8 mouse cellular contexts compared by ENCODE assay signal in the genomic region with DNA sequence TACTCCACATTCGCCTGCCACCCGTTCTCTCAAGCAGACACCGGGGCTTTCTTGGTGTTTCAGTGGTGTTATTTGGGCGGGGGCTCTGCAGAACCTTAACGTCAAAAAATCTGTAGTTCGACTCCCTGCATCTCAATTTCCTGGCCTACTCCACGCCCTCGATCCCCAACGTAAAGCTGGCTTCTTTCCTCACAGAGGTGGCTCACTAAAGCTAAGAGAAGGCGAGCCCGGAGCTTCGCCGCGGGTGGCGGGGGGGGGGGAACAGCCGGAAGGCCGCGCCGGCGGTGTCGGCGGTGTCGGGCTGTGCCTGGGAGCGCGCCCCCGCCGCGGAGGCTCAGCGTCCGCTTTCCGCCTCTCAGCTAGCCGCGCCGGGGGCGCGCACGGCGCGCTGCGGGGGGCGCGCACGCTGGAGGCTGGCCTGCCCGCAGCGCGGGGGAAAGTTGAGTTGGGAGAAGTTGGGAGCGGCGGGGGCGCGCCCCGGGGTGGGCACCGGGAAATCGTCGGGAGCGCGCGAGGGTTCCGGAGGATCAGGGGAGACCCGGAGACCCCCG. TPM values are rescaled to one million over a fixed set of nuclear protein-coding genes. Genes with fewer than 3 reads are reported as not detected.
DNase-seq lines count a peak whose midpoint lies in the region; ATAC-seq and TF ChIP-seq lines count a peak whose summit lies in the region.

No protein-coding gene starts in this region.

- H3K27ac ChIP-seq in limb, embryonic 10.5 days, result peak overlapping the region; percentile 88
- H3K27ac ChIP-seq in midbrain, embryonic 12.5 days (replicated peaks), result peak overlapping the region; percentile 91
- peak overlapping the region; percentile 97 for H3K27ac ChIP-seq in small intestine, adult 2 months (ENCODE audit: insufficient read depth, low read depth, low read length)

- TF ChIP-seq CTCF in small intestine, adult 2 months (IDR thresholded peaks at IDR 0.05; ENCODE audit: extremely low read depth, insufficient read length, insufficient replicate concordance, low read depth, low read length), result no peak

- H3K4me3 ChIP-seq in limb, embryonic 10.5 days, result peak overlapping the region; percentile 77
- H3K4me3 ChIP-seq in midbrain, embryonic 12.5 days, result peak overlapping the region; percentile 62
- peak overlapping the region; percentile 73 for H3K4me3 ChIP-seq in small intestine, adult 2 months (ENCODE audit: low read depth, low read length)

- H3K9ac ChIP-seq in midbrain, embryonic 12.5 days (replicated peaks), result peak overlapping the region; percentile 64

- DNase-seq in T-cell, adult 2 months (ENCODE audit: low spot score), result peak; percentile 81
- peak; percentile 71 to 80 for DNase-seq in cerebellum, postnatal 14 days
- peak; percentile 89 for DNase-seq in gastrocnemius, postnatal 10 days
- DNase-seq in induced T-regulatory cell, adult 2 months (ENCODE audit: low read depth), result peak; percentile 94
- DNase-seq in limb, embryonic 10.5 days (ENCODE audit: low spot score), result peak; percentile 90

- H3K27me3 ChIP-seq in limb, embryonic 10.5 days (ENCODE audit: low read depth, poor library complexity, severe bottlenecking), result peaks cover 9% of the 10 kb centered on the region; the same call in 1 of the 2 replicates
- H3K27me3 ChIP-seq in midbrain, embryonic 12.5 days, result peaks cover 22% of the 10 kb centered on the region
- no peaks in the 10 kb centered on the region for H3K27me3 ChIP-seq in small intestine, adult 2 months (ENCODE audit: control insufficient read depth, insufficient read depth, low read length)

- under 1% methylated on average over 59 of the region's 60 CpGs for WGBS in limb, embryonic 10.5 days
- under 1% methylated on average over 40 of the region's 60 CpGs for WGBS in midbrain, embryonic 12.5 days
- WGBS in small intestine, adult 2 months, result under 1% methylated on average over 59 of the region's 60 CpGs

- no peak for ATAC-seq in midbrain, embryonic 12.5 days (ENCODE audit: low FRiP score, low read depth)
- no peak for ATAC-seq in monocyte, adult 5-6 weeks (replicated peaks; ENCODE audit: insufficient number of reproducible peaks, low FRiP score, low TSS enrichment, poor library complexity, severe bottlenecking)

- no peak; the same call in 1 of the 2 replicates for TF ChIP-seq POLR2A in small intestine, adult 2 months (IDR thresholded peaks at IDR 0.05; ENCODE audit: low read depth, low read length)

- peaks cover 58% of the 10 kb centered on the region for H3K4me1 ChIP-seq in limb, embryonic 10.5 days
- H3K4me1 ChIP-seq in midbrain, embryonic 12.5 days, result peaks cover 55% of the 10 kb centered on the region
- peaks cover 31% of the 10 kb centered on the region for H3K4me1 ChIP-seq in small intestine, adult 2 months (ENCODE audit: control insufficient read depth, insufficient read depth, insufficient read length, low read length)

- H3K9me3 ChIP-seq in limb, embryonic 10.5 days (replicated peaks), result no peaks in the 10 kb centered on the region
- H3K9me3 ChIP-seq in midbrain, embryonic 12.5 days, result no peaks in the 10 kb centered on the region

- peak overlapping the region; percentile 85 for H3K4me2 ChIP-seq in midbrain, embryonic 12.5 days (replicated peaks)

- H3K36me3 ChIP-seq in limb, embryonic 10.5 days, result peaks cover 24% of the 10 kb centered on the region
- H3K36me3 ChIP-seq in midbrain, embryonic 12.5 days, result peaks cover 22% of the 10 kb centered on the region
- peaks cover 7% of the 10 kb centered on the region for H3K36me3 ChIP-seq in small intestine, adult 2 months (ENCODE audit: control insufficient read depth, insufficient read depth, low read length)

RNA-seq across cellular contexts. Expression of gene Slc4a2, which starts 1.3 kb away (rescaled TPM):
- 10 to 100 TPM; 26.2 to 39.8 TPM for total RNA-seq in gastrocnemius, postnatal 10 days (2021)
- 33.7 and 43.9 TPM in 2 replicates for polyA plus RNA-seq in limb, embryonic 10.5 days (2016; fragmentation: Nextera tagmentation; extraction: Ambion mirVana)
- polyA plus RNA-seq in midbrain, embryonic 12.5 days (2016; fragmentation: Nextera tagmentation; extraction: Ambion mirVana), result 32.7 and 35.7 TPM in 2 replicates
- polyA plus RNA-seq in small intestine, adult 2 months (2012; rRNA removed), result 51.4 and 90.6 TPM in 2 replicates
- total RNA-seq in monocyte, adult 5-6 weeks (2017), result 20.1 to 60.8 TPM (median 32.2 TPM) in 3 replicates

RNA-seq across cellular contexts. Expression of gene Cdk5, which starts 1.6 kb away (rescaled TPM):
- total RNA-seq in gastrocnemius, postnatal 10 days (2021), result 10 to 100 TPM; 15.5 to 17.5 TPM
- 37.2 and 48.5 TPM in 2 replicates for polyA plus RNA-seq in limb, embryonic 10.5 days (2016; fragmentation: Nextera tagmentation; extraction: Ambion mirVana)
- polyA plus RNA-seq in midbrain, embryonic 12.5 days (2016; fragmentation: Nextera tagmentation; extraction: Ambion mirVana), result 64.1 and 76.9 TPM in 2 replicates
- 34.0 and 64.7 TPM in 2 replicates for polyA plus RNA-seq in small intestine, adult 2 months (2012; rRNA removed)
- 19.3 to 30.9 TPM (median 26.0 TPM) in 3 replicates for total RNA-seq in monocyte, adult 5-6 weeks (2017)

RNA-seq across cellular contexts. Expression of gene Asic3, which starts 11.7 kb away (rescaled TPM):
- total RNA-seq in gastrocnemius, postnatal 10 days (2021), result under 1 TPM; 0.12 to 0.36 TPM
- polyA plus RNA-seq in limb, embryonic 10.5 days (2016; fragmentation: Nextera tagmentation; extraction: Ambion mirVana), result 0.13 and 0.30 TPM in 2 replicates
- 0.17 and 0.27 TPM in 2 replicates for polyA plus RNA-seq in midbrain, embryonic 12.5 days (2016; fragmentation: Nextera tagmentation; extraction: Ambion mirVana)
- polyA plus RNA-seq in small intestine, adult 2 months (2012; rRNA removed), result 0.58 and 1.9 TPM in 2 replicates
- not detected in 3 replicates for total RNA-seq in monocyte, adult 5-6 weeks (2017)

RNA-seq across cellular contexts. Expression of gene Fastk, which starts 20.2 kb away (rescaled TPM):
- 100 to 1,000 TPM; 124 to 142 TPM for total RNA-seq in gastrocnemius, postnatal 10 days (2021)
- polyA plus RNA-seq in limb, embryonic 10.5 days (2016; fragmentation: Nextera tagmentation; extraction: Ambion mirVana), result 101 and 118 TPM in 2 replicates
- 102 and 116 TPM in 2 replicates for polyA plus RNA-seq in midbrain, embryonic 12.5 days (2016; fragmentation: Nextera tagmentation; extraction: Ambion mirVana)
- 159 and 230 TPM in 2 replicates for polyA plus RNA-seq in small intestine, adult 2 months (2012; rRNA removed)
- total RNA-seq in monocyte, adult 5-6 weeks (2017), result 17.1 to 27.5 TPM (median 26.9 TPM) in 3 replicates

RNA-seq across cellular contexts. Expression of gene Tmub1, which starts 22.7 kb away (rescaled TPM):
- 1 to 10 TPM; 9.0 to 9.9 TPM for total RNA-seq in gastrocnemius, postnatal 10 days (2021)
- 22.1 and 24.2 TPM in 2 replicates for polyA plus RNA-seq in limb, embryonic 10.5 days (2016; fragmentation: Nextera tagmentation; extraction: Ambion mirVana)
- polyA plus RNA-seq in midbrain, embryonic 12.5 days (2016; fragmentation: Nextera tagmentation; extraction: Ambion mirVana), result 31.8 and 35.4 TPM in 2 replicates
- 51.7 and 135 TPM in 2 replicates for polyA plus RNA-seq in small intestine, adult 2 months (2012; rRNA removed)
- 11.8 to 33.4 TPM (median 26.8 TPM) in 3 replicates for total RNA-seq in monocyte, adult 5-6 weeks (2017)
